Mouse (Mus musculus): Measurements from ENCODE around the gene Gm21974. TPM values are rescaled to one million over a fixed set of nuclear protein-coding genes. Genes with fewer than 3 reads are reported as not detected.

Gene Gm21974
- polyA plus RNA-seq, 1 experiment: not detected

DNA sequence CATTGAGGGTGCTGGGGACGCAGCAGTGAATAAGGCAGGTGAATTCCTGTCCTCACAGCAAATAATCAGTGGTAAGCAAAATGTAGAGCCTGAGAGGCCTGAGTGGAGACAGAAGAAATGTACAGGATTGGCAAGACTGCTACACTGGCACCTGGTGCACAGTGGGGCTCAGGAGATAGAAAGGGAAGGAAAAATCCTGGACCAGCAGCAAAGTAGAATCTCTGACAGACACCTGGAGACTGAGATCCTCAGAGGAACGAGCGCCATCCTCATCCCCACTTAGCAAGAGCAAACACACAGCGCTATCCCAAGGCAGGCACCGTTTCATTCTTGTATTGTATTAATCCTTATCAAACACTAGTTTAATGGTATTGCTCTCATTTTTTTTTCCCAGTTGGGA, 57.8 kb downstream of the Gm21974 start:
- WGBS: 89% methylated on average over 5 of the region's 5 CpGs
- Histone ChIP-seq H3K4me3 (replicated peaks; ENCODE audit: control insufficient read depth, low read depth, low read length) (no peak overlapping the region), H3K4me1 (ENCODE audit: control insufficient read depth, insufficient read depth, low read length) (peaks cover 3% of the 10 kb centered on the region; the same call in 1 of the 2 replicates), H3K27ac (ENCODE audit: control insufficient read depth, insufficient read depth, low read depth, low read length, poor library complexity) (no peak overlapping the region)
- TF ChIP-seq CTCF (IDR thresholded peaks at IDR 0.05; ENCODE audit: control insufficient read depth, insufficient read depth, low read length): no peak
- TF ChIP-seq POLR2A (IDR thresholded peaks at IDR 0.05; ENCODE audit: borderline replicate concordance, control insufficient read depth, low read depth, low read length): no peak

Other genes with a start within 250 kb of the Gm21974 start
- 44.5 and 65.5 TPM in 2 replicates for gene Bcl7c, start 186.5 kb downstream of the Gm21974 start, polyA plus RNA-seq (2011; ENCODE audit: insufficient read depth, insufficient read length, low replicate concordance, missing spikeins)
- gene Ctf1, start 182.7 kb downstream of the Gm21974 start, polyA plus RNA-seq (2011; ENCODE audit: insufficient read depth, insufficient read length, low replicate concordance, missing spikeins): not detected in 2 replicates
- gene Ctf2, start 163.3 kb downstream of the Gm21974 start, polyA plus RNA-seq (2011; ENCODE audit: insufficient read depth, insufficient read length, low replicate concordance, missing spikeins): not detected in 2 replicates
- gene Fbxl19, start 150.9 kb downstream of the Gm21974 start, polyA plus RNA-seq (2011; ENCODE audit: insufficient read depth, insufficient read length, low replicate concordance, missing spikeins): 18.8 and 23.0 TPM in 2 replicates
- gene Orai3, start 125.6 kb downstream of the Gm21974 start, polyA plus RNA-seq (2011; ENCODE audit: insufficient read depth, insufficient read length, low replicate concordance, missing spikeins): 7.6 and 14.6 TPM in 2 replicates
- 24.2 and 36.3 TPM in 2 replicates for gene Setd1a, start 118.8 kb downstream of the Gm21974 start, polyA plus RNA-seq (2011; ENCODE audit: insufficient read depth, insufficient read length, low replicate concordance, missing spikeins)
- gene Gm49388, start 109.8 kb downstream of the Gm21974 start, polyA plus RNA-seq (2011; ENCODE audit: insufficient read depth, insufficient read length, low replicate concordance, missing spikeins): 0.75 TPM in 1 of 2 replicates, not detected in the other
- gene Hsd3b7, start 94.8 kb downstream of the Gm21974 start, polyA plus RNA-seq (2011; ENCODE audit: insufficient read depth, insufficient read length, low replicate concordance, missing spikeins): 13.3 and 23.4 TPM in 2 replicates
- 246 and 342 TPM in 2 replicates for gene Stx4a, start 71.2 kb downstream of the Gm21974 start, polyA plus RNA-seq (2011; ENCODE audit: insufficient read depth, insufficient read length, low replicate concordance, missing spikeins)
- gene Stx1b, start 70.9 kb downstream of the Gm21974 start, polyA plus RNA-seq (2011; ENCODE audit: insufficient read depth, insufficient read length, low replicate concordance, missing spikeins): 1.1 and 1.8 TPM in 2 replicates
- gene Zfp646, start 19.2 kb downstream of the Gm21974 start, polyA plus RNA-seq (2011; ENCODE audit: insufficient read depth, insufficient read length, low replicate concordance, missing spikeins): 15.9 and 24.7 TPM in 2 replicates
- 4.0 and 8.3 TPM in 2 replicates for gene Zfp668, start 18.6 kb downstream of the Gm21974 start, polyA plus RNA-seq (2011; ENCODE audit: insufficient read depth, insufficient read length, low replicate concordance, missing spikeins)
- 1.6 TPM in 1 of 2 replicates, not detected in the other for gene Prss53, start 4.5 kb downstream of the Gm21974 start, polyA plus RNA-seq (2011; ENCODE audit: insufficient read depth, insufficient read length, low replicate concordance, missing spikeins)
- gene Vkorc1, start 163 bp upstream of the Gm21974 start, polyA plus RNA-seq (2011; ENCODE audit: insufficient read depth, insufficient read length, low replicate concordance, missing spikeins): 15.1 and 22.3 TPM in 2 replicates
- gene Bckdk, start 8.6 kb upstream of the Gm21974 start, polyA plus RNA-seq (2011; ENCODE audit: insufficient read depth, insufficient read length, low replicate concordance, missing spikeins): 42.4 and 66.8 TPM in 2 replicates
- 14.5 and 15.7 TPM in 2 replicates for gene Kat8, start 17.1 kb upstream of the Gm21974 start, polyA plus RNA-seq (2011; ENCODE audit: insufficient read depth, insufficient read length, low replicate concordance, missing spikeins)
- gene Prss8, start 34.6 kb upstream of the Gm21974 start, polyA plus RNA-seq (2011; ENCODE audit: insufficient read depth, insufficient read length, low replicate concordance, missing spikeins): 1.8 TPM in 1 of 2 replicates, not detected in the other
- gene Prss36, start 51.3 kb upstream of the Gm21974 start, polyA plus RNA-seq (2011; ENCODE audit: insufficient read depth, insufficient read length, low replicate concordance, missing spikeins): 1.3 and 4.3 TPM in 2 replicates
- 627 and 763 TPM in 2 replicates for gene Fus, start 72.0 kb upstream of the Gm21974 start, polyA plus RNA-seq (2011; ENCODE audit: insufficient read depth, insufficient read length, low replicate concordance, missing spikeins)
- gene Pycard, start 98.4 kb upstream of the Gm21974 start, polyA plus RNA-seq (2011; ENCODE audit: insufficient read depth, insufficient read length, low replicate concordance, missing spikeins): 17.7 and 19.9 TPM in 2 replicates
- gene Trim72, start 108.5 kb upstream of the Gm21974 start, polyA plus RNA-seq (2011; ENCODE audit: insufficient read depth, insufficient read length, low replicate concordance, missing spikeins): 0.45 and 1.1 TPM in 2 replicates
- gene Itgam, start 167.2 kb upstream of the Gm21974 start, polyA plus RNA-seq (2011; ENCODE audit: insufficient read depth, insufficient read length, low replicate concordance, missing spikeins): 15.4 and 60.8 TPM in 2 replicates
- 8.2 and 16.7 TPM in 2 replicates for gene Gm49368, start 167.2 kb upstream of the Gm21974 start, polyA plus RNA-seq (2011; ENCODE audit: insufficient read depth, insufficient read length, low replicate concordance, missing spikeins)
- gene Itgax, start 234.1 kb upstream of the Gm21974 start, polyA plus RNA-seq (2011; ENCODE audit: insufficient read depth, insufficient read length, low replicate concordance, missing spikeins): 1.2 and 9.5 TPM in 2 replicates